Mouse (Mus musculus): ENCODE measurements around the gene Igfbp7.

DNA sequence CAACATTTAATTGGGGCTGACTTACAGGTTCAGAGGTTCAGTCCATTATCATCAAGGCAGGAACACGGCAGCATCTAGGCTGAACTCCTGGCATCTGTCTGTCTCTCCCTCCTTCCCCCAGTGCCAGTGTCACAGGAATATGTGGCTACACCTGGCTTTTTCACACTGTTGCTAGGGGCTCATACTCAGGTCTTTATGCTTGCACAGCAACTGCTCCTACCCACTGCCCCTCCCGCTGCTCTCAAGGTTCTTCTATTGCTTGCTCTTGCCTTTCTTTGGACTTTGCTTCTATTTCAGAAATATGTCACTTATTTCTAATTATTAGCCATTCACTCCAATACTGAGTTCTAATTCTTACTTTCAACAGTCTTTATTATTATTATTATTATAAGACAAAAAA, 17.6 kb downstream of the Igfbp7 start:
- TF ChIP-seq USF1 (IDR thresholded peaks at IDR 0.05; ENCODE audit: low read depth) (no peak), POLR2A (IDR thresholded peaks at IDR 0.05; ENCODE audit: insufficient read length, low read depth) (no peak), POLR2AphosphoS2 (IDR thresholded peaks at IDR 0.05; ENCODE audit: insufficient read length, low read depth) (no peak), REST (IDR thresholded peaks at IDR 0.05; ENCODE audit: insufficient read depth, insufficient read length) (no peak), MAX (IDR thresholded peaks at IDR 0.05; ENCODE audit: low read depth) (no peak), E2F4 (IDR thresholded peaks at IDR 0.05; ENCODE audit: insufficient read depth) (no peak)
